Mouse (Mus musculus) splenic B cell, adult 2 months (primary cell): ENCODE measurements around the gene Myl4.

Experiments
- DNase-seq: peaks from one replicate; pipeline ENCODE4 v3.0.0-alpha.2; 2011; ENCODE audit warnings: low read depth, low spot score
- H3K27me3 ChIP-seq: 2 replicates; pipeline ENCODE4 v1.6.1; 2012; ENCODE audit warnings: mild to moderate bottlenecking, low read length, moderate library complexity, mixed read lengths; ENCODE audit not compliant: control insufficient read depth, poor library complexity, insufficient read depth, severe bottlenecking
- H3K36me3 ChIP-seq: 2 replicates; pipeline ENCODE4 v1.6.1; 2012; ENCODE audit warnings: mild to moderate bottlenecking, low read length, moderate library complexity, mixed read lengths; ENCODE audit not compliant: control insufficient read depth, poor library complexity, insufficient read depth, severe bottlenecking

Myl4 gene

GRCm38 (mm10) chr11:104625453-104626402, 75.3 kb downstream of the Myl4 start:
- no peak for DNase-seq
- Histone ChIP-seq H3K36me3 (no peaks in the 10 kb centered on the region), H3K27me3 (no peaks in the 10 kb centered on the region)

- no peak for DNase-seq
- no peaks in the 10 kb centered on the region for H3K27me3 ChIP-seq
- no peaks in the 10 kb centered on the region for H3K36me3 ChIP-seq
Observed at GRCm38 (mm10) chr11:104626635-104627034, 76.2 kb downstream of the Myl4 start.

GRCm38 (mm10) chr11:104627616-104628301, 77.3 kb downstream of the Myl4 start:
- Histone ChIP-seq H3K27me3 (no peaks in the 10 kb centered on the region), H3K36me3 (no peaks in the 10 kb centered on the region)
- no peak for DNase-seq

- H3K36me3 ChIP-seq: no peaks in the 10 kb centered on the region
- DNase-seq: no peak
- no peaks in the 10 kb centered on the region for H3K27me3 ChIP-seq
Observed at GRCm38 (mm10) chr11:104628566-104628965, 78.1 kb downstream of the Myl4 start.

GRCm38 (mm10) chr11:104630185-104630835, 79.8 kb downstream of the Myl4 start:
- DNase-seq: peak; percentile 80
- Histone ChIP-seq H3K36me3 (no peaks in the 10 kb centered on the region), H3K27me3 (no peaks in the 10 kb centered on the region)

GRCm38 (mm10) chr11:104631306-104631705, 80.8 kb downstream of the Myl4 start:
- H3K36me3 ChIP-seq: no peaks in the 10 kb centered on the region
- H3K27me3 ChIP-seq: no peaks in the 10 kb centered on the region
- DNase-seq: peak; percentile 88

- no peaks in the 10 kb centered on the region for H3K27me3 ChIP-seq
- DNase-seq: peak; percentile 98
- no peaks in the 10 kb centered on the region; the same call in 1 of the 2 replicates for H3K36me3 ChIP-seq
Observed at GRCm38 (mm10) chr11:104637010-104637409, 86.5 kb downstream of the Myl4 start.

GRCm38 (mm10) chr11:104638006-104638405, 87.5 kb downstream of the Myl4 start:
- Histone ChIP-seq H3K27me3 (no peaks in the 10 kb centered on the region), H3K36me3 (no peaks in the 10 kb centered on the region; the same call in 1 of the 2 replicates)
- no peak for DNase-seq

GRCm38 (mm10) chr11:104638906-104639305, 88.4 kb downstream of the Myl4 start:
- DNase-seq: peak; percentile 85
- no peaks in the 10 kb centered on the region for H3K27me3 ChIP-seq
- no peaks in the 10 kb centered on the region; the same call in 1 of the 2 replicates for H3K36me3 ChIP-seq

- DNase-seq: no peak
- Histone ChIP-seq H3K27me3 (no peaks in the 10 kb centered on the region), H3K36me3 (no peaks in the 10 kb centered on the region; the same call in 1 of the 2 replicates)
Observed at GRCm38 (mm10) chr11:104639634-104640033, 89.2 kb downstream of the Myl4 start.

GRCm38 (mm10) chr11:104640894-104641293, 90.4 kb downstream of the Myl4 start:
- no peaks in the 10 kb centered on the region for H3K27me3 ChIP-seq
- DNase-seq: no peak

GRCm38 (mm10) chr11:104643236-104643635, 92.8 kb downstream of the Myl4 start:
- no peaks in the 10 kb centered on the region for H3K27me3 ChIP-seq
- DNase-seq: no peak
- no peaks in the 10 kb centered on the region; the same call in 1 of the 2 replicates for H3K36me3 ChIP-seq

More at GRCm38 (mm10) chr11:104640894-104641293, 90.4 kb downstream of the Myl4 start:
- H3K36me3 ChIP-seq: no peaks in the 10 kb centered on the region; the same call in 1 of the 2 replicates
